Mouse (Mus musculus) adipocyte (in vitro differentiated cells): Measurements from ENCODE around the gene Olfr1275.

Source experiments
- DNase-seq: peaks from one replicate; pipeline ENCODE4 v3.0.0-alpha.2; 2016; ENCODE audit warnings: low spot score

The Olfr1275 gene

DNA sequence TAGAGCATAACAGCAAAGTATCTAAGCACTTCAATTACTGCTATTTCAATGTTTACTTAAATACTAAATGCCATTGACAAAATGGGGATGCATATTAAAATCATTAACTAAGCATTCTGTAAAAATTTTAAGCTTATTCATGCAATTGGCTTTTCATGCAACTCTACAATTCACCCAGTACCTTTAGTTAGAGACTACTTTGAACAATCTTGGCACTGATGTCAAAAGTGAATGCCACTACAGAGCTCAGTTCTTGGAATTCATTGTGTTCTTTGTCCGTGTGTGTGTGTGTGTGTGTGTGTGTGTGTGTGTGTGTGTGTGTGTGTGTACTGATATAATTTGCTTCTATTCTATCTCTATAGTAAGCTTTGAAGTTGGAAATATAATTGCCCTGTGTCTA lies at the start of gene Olfr1275:
Gene Olfr1275, minus strand, starts transcription at position 101 of the 400 bp plus-strand sequence.
- DNase-seq, result no peak

- DNase-seq, result no peak
Observed at GRCm38 (mm10) chr2:111274006-111274405, 38.9 kb upstream of the Olfr1275 start, which contains the start of gene Olfr1277. Olfr1277 (minus strand) TSS chr2:111274106.

GRCm38 (mm10) chr2:111254216-111254615 lies 19.1 kb upstream of the Olfr1275 start, which contains the start of gene Olfr1276:
Olfr1276 (plus strand) TSS chr2:111254516.
- no peak for DNase-seq

GRCm38 (mm10) chr2:111229502-111229901 lies 5.6 kb downstream of the Olfr1275 start, which contains the start of gene 4930430A15Rik:
4930430A15Rik (minus strand) TSS chr2:111229602.
- no peak for DNase-seq

GRCm38 (mm10) chr2:111182068-111182467 lies 53.0 kb downstream of the Olfr1275 start:
- DNase-seq, result no peak
